Mouse (Mus musculus) CD4-positive, CD25-positive, alpha-beta regulatory T cell, adult 4 months (primary cell): ENCODE data around the gene Cds2. TPM values are rescaled to one million over a fixed set of nuclear protein-coding genes. Genes with fewer than 3 reads are reported as not detected.
"Not testable (repeated sequence)": the region's sequence is repeated elsewhere in the genome, so short reads cannot be mapped to it uniquely, and the experiment has no call there.

Experiments used
- ATAC-seq: one replicate; pipeline ENCODE4 v1.8.0; 2017
- polyA plus RNA-seq, 2 experiments: library from polyadenylated mRNA; unstranded; fragments of 100-300 nt; shearing (Covaris generic); gene quantifications; one replicate each; pipeline ENCODE4 v1.2.1; 2017

Gene Cds2
- polyA plus RNA-seq, 2 experiments from 2014 or later, result 19.5 to 25.8 TPM

DNA sequence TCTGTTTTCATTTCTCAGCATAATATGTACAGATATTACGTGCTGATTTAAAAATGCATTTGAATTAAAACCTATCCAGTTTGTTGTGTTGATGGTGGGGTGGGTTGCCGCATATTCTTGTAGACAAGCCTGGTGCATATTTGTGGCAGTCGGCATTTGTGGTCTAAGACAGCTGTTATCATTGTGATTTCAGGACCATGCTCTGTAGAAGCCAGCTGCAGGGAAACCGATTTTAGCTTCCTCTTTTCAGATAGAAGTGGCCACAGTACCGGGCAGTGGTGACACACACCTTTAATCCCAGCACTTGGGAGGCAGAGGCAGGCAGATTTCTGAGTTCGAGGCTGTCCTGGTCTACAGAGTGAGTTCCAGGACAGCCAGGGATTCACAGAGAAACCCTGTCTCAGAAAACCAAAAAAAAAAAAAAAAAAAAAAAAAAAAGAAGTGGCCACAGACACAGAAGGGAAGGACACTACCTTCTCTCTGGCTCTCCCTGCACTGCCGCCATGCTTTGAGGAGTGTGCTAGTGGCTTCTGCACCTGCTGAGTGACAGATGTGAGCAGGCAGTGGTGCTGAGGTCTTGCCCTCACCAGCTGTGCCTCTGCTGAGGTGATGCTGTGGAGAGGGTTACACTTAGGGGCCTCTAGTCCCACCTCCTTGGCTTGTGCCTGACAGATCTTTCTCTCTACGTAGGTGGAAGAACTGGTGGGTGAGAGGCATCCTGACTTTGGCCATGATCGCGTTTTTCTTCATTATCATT lies 30.9 kb downstream of the Cds2 start:
- no peak for ATAC-seq

DNA sequence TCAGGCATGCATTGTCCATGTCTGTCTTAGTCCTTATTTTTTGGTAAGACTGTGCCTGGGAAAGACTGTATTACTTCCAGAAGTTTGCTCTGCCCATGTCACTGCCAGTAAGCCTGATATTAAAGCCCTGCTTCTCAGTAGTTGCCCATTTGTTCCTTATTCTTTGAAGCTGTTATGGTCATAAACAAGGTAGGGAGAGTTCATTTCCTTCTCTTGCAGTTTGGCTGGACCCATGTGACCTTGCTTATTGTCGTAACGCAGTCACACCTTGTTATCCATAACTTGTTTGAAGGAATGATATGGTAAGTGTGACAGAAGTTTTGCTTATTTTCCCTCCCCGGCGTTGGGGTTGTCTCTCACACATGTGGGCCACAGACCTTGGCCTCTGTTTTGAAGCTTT lies 35.3 kb downstream of the Cds2 start:
- no peak for ATAC-seq

DNA sequence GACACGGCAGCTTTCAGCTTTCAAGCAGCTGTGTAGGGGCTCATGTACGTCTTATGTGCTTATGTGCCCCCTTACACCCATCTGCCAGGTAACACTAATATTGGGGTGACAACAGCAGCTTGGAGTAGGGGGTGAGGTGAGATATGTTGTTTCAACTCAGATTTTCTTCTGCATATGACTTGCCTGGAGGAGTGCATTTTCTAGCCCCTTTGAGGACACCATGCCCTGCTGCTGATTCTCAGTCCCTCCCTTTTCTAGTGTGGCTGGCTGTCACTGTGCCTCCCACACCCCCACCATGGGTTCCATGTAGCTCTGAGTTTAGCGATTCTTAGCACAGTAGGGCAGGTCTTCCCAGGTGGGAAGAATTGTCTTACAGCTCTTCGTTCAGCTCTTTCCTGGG lies 38.5 kb downstream of the Cds2 start:
- no peak for ATAC-seq

DNA sequence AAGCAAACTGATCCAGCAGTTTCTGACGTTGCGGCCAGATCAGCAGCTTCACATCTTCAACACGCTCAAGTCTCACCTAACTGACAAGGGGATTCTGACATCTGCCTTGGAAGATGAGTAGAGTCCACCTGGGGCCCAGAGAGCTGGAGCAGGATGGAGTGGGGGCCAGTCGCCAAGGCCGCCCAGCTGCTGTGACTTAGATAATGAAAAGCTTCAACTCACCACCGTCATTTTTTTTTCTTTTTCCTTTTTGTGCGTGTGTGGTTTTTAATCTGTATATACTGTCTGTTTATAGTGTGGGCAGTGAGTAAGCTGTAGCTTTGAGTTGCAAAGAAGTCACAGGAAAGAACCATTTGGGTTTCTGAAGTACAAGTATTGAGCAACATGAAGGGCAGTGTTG lies 42.2 kb downstream of the Cds2 start:
- ATAC-seq, result no peak

DNA sequence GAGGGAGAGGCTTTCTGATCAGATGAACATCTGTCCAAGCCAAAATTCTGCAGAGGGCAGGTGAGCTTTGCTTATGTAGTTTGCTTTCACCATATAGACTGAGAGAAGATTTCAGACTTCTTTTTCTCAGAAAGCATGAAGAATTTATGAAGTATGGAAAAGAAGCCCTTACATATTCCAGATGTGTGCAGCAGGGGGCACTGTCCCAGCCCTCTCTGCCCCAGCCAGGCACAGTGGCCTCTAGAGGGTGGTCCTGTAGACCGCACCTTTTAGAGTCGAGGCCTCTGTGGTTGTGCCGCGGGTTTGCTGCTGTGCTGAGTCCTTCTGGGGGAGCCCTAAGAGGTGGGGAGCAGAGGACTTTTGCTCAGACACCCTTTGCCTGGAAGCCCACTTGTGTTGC lies 43.0 kb downstream of the Cds2 start:
- ATAC-seq, result peak; percentile 49

DNA sequence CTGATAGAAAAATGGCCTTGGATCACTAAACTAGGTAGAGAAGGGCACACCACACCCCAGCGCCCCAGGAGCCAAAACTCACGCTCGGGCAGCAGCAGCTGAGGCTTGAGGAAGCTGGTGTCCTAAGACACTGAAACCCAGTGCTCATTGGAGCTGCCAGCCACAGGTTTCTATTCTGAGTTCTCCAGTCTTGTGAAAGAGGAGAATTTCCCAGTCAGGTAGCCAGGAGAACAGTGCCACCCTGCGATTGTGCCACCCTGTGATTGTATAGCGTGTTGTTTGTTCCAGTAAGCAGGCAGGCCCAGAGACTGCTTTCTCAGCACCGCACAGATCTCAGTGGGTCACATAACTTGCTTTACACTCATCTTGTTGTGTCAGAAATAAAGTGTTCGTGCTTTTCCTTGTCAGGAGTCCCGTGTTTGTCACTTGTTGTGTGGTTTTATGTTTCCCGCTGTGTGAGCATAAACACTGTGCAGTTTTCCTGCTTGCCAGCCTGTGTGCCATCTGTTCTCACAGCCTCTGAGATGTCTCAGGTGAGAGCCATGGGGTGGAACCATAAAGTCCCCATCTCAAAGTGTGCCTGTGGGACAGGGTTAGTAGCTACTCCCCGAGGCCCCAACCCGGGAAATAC lies 44.4 kb downstream of the Cds2 start:
- no peak for ATAC-seq

DNA sequence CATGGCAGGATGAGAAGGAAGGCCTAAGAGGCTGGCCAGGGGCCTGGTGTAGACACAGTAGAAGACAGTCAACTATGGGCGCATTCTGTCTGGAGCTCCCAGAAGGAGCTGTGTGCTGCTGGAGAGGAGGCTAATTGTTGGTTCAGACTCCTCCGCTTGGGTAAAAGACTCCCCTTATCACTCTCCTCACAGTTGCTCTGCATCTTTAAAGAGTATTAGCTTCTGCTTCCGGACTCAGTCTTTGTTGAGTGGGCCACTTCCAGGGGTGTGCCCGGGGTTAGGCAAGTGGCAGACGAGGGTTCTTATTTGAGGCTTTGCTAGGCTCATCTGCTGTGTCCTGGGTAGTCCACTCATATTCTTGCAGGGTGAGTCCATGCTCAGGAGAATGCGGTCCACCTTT lies 45.9 kb downstream of the Cds2 start:
- ATAC-seq, result no peak

DNA sequence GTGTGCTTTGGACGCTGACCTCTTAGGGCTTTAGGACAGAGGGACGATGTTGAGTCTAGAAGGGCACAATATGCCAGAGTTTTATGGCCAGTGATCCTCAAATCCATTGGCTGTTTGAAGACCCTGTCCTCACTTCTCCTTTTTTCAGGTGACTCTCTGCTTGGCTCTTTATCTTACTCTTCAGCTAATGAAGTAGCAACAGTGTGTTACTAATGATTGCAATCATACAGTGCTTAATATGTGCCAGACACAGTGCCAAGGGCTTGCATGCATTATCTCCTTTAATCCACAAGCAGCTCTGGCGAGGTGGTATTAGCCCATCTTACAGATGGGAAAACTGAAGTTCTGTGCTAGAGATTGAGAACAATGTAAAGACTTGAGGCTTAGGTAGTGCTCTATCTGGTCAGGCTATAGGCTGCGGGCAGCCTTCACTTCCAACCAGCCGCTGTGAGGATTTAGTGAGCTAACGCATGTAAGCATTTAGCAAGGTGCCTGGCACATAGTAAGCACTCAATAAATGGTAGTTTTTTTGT lies 46.5 kb downstream of the Cds2 start:
- ATAC-seq, result no peak

DNA sequence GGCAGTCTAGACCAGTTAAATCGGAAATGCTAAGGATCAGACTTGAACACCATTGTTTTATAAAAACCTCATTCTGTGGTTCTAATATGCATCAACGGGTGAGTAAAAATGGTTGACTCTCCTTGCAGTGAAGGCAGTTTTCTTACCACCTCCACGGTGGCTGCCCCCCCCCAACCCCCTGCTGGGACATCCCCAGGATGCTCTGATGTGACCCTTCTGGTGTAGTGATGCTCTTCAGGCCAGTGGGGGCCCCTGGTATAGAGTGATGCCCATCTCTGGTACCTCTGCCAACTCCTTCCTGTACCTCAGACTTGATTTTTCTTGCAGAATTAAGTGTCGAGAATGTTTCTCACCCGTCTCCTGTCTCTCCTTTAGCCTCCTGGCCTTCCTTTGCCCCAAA lies 49.7 kb downstream of the Cds2 start:
- ATAC-seq, result no peak

DNA sequence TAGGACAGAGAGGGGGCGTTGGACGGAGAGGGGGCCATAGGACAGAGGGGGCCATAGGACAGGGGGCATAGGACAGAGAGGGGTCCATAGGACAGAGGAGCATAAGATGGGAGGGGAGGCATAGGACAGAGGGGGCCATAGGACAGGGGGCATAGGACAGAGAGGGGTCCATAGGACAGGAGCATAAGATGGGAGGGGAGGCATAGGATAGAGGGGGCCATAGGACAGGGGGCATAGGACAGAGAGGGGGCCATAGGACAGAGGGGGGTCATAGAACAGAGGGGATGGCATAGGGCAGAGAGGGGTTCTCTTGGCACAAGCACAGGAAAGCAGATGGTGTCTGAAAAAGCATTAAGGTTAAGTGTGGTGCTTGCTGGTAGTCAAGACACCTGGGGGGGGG lies 50.6 kb downstream of the Cds2 start:
- ATAC-seq, result no peak

DNA sequence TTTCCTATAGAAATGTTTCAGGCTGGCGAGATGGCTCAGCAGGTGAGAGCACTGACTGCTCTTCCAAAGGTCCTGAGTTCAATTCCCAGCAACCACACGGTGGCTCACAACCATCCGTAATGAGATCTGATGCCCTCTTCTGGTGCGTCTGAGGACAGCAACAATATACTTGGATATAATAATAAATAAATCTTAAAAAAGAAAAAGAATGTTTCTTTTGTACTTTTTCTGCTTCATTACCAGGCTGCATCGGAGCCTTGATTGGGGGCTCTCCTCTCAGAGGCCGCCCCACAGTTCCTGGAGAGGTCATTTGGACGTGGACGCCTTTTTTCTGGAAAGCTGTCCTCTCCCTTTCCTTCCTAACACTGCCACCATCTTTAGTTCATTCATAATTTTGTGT lies 51.1 kb downstream of the Cds2 start:
- ATAC-seq, result not testable (repeated sequence)

DNA sequence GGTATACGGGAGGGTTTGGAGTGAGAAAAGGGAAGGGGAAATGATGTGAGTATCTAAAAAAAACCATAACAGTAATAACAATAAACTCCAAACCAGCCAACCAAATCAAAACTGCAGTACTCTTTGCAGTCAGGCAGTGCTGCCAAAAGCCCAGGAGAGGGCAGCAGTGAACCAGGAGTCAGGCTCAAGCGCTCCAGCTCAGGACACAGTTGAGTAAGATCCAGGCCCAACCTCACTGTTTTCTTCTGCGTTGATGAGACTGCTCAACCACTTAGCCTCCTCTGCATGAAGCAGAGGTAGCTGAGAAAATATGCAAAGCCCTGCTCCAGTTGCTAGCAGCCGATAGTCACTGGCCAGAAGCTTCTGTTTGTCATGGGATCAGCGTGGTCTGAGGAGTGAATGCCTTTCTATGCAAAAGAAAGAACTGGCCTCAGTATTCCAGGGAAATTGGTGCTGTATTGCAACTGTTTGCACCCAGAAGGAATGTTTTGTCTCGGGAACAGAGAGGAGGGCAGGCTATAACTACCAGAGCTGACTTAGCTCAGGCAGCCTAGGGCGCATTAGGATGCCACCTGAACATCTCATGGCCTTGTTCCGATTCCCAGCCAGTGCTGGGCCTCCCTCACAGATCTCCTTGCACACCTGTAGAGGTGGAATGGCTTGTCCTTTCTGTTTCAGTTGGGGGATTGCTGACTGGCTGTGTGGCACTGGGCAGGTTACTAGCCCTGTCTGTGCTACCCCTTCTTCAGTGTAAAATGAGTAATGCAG lies 53.3 kb downstream of the Cds2 start:
- peak; percentile 90 for ATAC-seq

DNA sequence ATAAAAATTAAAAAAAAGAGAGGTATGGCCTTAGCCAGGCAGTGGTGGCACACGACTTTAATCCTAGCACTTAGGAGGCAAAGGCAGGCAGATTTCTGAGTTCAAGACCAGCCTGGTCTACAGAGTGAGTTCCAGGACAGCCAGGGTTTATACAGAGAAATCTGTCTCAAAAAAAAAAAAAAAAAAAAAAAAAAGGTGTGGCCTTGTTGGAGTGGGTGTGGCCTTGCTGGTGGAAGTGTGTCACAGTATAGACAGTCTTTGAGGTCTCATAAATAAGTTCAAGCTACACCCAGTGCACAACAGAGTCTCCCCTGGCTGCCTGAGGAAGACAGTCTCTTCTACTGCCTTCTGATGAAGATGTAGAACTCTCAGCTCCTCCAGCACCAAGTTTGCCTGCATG lies 54.2 kb downstream of the Cds2 start:
- no peak for ATAC-seq

DNA sequence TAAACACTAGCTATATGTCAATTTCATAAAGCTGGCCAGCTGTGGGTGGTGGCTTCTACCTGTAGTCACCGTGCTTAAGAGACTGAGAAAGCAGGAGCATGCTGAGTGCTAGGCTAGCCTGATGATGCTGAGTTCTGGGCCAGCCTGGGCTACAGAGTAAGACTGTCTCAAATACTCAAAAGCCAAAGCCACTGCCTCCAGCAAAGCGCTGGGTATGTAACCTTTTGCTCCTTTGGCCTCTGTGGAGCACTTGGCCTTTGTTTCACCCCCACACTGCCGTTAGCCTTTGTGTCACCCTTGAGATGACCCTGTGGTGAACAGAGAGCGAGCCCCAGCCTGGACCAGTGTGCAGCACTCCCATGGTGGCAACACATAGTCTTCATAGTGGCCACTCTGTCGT lies 57.6 kb downstream of the Cds2 start:
- no peak for ATAC-seq

DNA sequence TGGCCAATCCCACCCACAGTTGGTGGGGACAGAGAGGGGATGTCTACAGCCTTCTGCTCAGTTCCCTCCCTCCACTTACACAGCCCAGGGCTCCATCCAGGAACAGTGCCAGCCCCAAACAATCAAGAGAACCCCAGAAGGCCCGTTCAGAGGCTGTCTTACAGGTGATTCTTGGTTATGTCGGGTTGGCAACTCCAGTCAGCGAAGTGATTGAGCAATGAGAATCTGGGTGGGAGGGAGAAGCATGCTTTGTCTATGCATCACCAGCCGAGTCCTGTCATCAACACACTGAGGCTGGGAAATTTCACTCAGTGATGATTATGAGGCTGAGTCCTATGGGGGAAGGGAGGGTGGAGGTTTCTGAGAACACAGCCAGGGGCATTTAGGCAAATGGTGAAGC lies 60.6 kb downstream of the Cds2 start:
- no peak for ATAC-seq

DNA sequence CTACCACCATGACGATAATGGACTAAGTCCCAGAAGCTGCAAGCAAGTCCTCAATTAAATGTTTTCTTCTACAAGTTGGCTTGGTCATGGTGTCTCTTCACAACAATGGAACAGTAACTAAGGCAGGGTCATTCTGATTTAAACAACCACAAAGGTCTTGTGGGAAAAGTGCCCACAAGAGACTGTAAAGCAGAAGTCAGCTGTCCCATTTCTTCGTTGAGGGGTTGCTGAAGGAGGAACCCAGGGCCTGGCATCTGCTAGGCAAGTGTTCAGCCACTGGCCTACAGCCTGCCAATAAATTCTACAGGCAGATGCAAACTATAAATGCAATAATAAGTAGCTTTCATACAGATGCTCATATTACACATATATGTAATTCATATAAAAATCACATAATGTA lies 74.3 kb downstream of the Cds2 start:
- ATAC-seq, result no peak

DNA sequence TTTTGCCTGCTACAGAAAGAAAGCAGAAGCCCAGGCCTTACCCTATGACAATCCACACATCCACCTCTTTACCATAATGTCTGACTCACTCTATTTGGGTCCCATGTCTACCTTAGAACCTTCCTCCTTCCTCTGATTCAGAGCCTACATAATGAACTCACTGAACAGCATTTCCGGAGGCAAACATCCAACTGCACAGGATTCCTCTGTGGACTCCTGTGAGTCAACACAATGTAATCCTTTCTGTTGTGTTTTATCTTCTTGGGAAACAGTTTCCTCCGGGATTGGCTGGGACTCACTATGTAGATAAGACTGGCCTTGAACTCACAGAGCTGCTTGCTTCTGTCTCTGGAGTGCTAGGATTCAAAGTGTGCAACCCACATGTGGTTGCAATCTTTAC lies 77.4 kb downstream of the Cds2 start:
- no peak for ATAC-seq

DNA sequence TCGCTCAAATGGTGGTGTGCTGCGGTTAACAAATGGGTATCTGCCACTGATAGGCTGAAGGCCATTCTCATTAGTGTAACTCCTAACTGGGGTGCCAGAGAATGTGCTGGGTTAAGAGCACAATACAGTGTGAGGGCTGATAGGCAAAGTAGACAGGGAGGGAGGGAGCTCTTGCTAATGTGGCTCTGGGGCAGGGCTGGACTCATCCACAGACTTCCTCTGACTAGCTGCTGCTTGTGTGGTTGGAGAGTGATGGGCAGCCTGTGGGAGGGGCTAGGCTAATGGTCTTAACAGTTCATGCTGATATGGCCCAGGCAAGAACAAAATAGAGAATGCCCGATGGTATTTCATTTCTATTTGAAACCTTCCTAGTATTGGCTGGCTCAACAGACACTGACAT lies 78.3 kb downstream of the Cds2 start:
- ATAC-seq, result no peak

DNA sequence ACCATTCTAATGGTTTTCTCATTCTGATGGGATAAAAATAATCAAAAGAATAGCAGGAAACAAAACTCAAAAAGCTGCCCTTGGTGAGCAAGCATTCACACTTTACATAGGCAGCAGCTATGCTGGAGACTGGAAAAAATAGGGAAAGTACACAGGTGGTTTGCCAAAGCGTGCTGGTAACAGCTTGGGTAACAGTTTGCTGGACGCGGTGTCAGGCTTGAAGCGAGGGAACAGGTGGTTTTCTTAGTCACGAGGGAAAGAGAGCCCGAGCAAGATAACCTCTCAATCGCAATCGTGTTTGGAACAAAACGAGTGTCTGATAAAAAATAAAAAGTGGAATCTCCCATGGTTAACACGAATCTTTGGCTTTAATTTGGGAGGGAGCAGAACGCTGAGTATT lies 80.9 kb downstream of the Cds2 start:
- ATAC-seq, result no peak
